Mouse (Mus musculus): ENCODE data around the gene Ltf. TPM values are rescaled to one million over a fixed set of nuclear protein-coding genes. Genes with fewer than 3 reads are reported as not detected.

Gene Ltf
- polyA plus RNA-seq, 1 experiment from 2014 or later: 0.41 TPM

GRCm38 (mm10) chr9:111009763-111010162 lies 9.3 kb upstream of the Ltf start:
- Histone ChIP-seq H3K36me3 (ENCODE audit: control insufficient read depth, insufficient read depth, low read length) (no peaks in the 10 kb centered on the region), H3K27me3 (ENCODE audit: control insufficient read depth, insufficient read depth, low read length) (no peaks in the 10 kb centered on the region), H3K9me3 (ENCODE audit: control insufficient read depth, low read length) (no peaks in the 10 kb centered on the region), H3K9ac (ENCODE audit: low read depth, low read length) (no peak overlapping the region), H3K27ac (ENCODE audit: low read depth, low read length) (no peak overlapping the region), H3K4me1 (ENCODE audit: control insufficient read depth, insufficient read depth, low read length) (no peaks in the 10 kb centered on the region), H3K4me3 (ENCODE audit: low read length) (no peak overlapping the region), H3K4me2 (replicated peaks; ENCODE audit: low read depth, low read length) (no peak overlapping the region)
- ATAC-seq (ENCODE audit: low FRiP score, low TSS enrichment): no peak
- 72% methylated on average over 3 of the region's 3 CpGs for WGBS

- Histone ChIP-seq H3K9me3 (ENCODE audit: control insufficient read depth, low read length) (no peaks in the 10 kb centered on the region), H3K36me3 (ENCODE audit: control insufficient read depth, insufficient read depth, low read length) (no peaks in the 10 kb centered on the region), H3K27ac (ENCODE audit: low read depth, low read length) (no peak overlapping the region), H3K4me2 (replicated peaks; ENCODE audit: low read depth, low read length) (no peak overlapping the region), H3K4me3 (ENCODE audit: low read length) (no peak overlapping the region), H3K4me1 (ENCODE audit: control insufficient read depth, insufficient read depth, low read length) (no peaks in the 10 kb centered on the region), H3K27me3 (ENCODE audit: control insufficient read depth, insufficient read depth, low read length) (no peaks in the 10 kb centered on the region), H3K9ac (ENCODE audit: low read depth, low read length) (no peak overlapping the region)
- WGBS: 66% methylated on average over 9 of the region's 9 CpGs
- no peak for ATAC-seq (ENCODE audit: low FRiP score, low TSS enrichment)
These were observed 7.5 kb upstream of the Ltf start for GRCm38 (mm10) chr9:111011550-111011949.

GRCm38 (mm10) chr9:111012041-111012440 lies 7.0 kb upstream of the Ltf start:
- H3K27ac ChIP-seq (ENCODE audit: low read depth, low read length): no peak overlapping the region
- H3K4me1 ChIP-seq (ENCODE audit: control insufficient read depth, insufficient read depth, low read length): no peaks in the 10 kb centered on the region
- no peaks in the 10 kb centered on the region for H3K36me3 ChIP-seq (ENCODE audit: control insufficient read depth, insufficient read depth, low read length)
- no peaks in the 10 kb centered on the region for H3K27me3 ChIP-seq (ENCODE audit: control insufficient read depth, insufficient read depth, low read length)
- no peak overlapping the region for H3K9ac ChIP-seq (ENCODE audit: low read depth, low read length)
- ATAC-seq (ENCODE audit: low FRiP score, low TSS enrichment): no peak
- no peaks in the 10 kb centered on the region for H3K9me3 ChIP-seq (ENCODE audit: control insufficient read depth, low read length)
- no peak overlapping the region for H3K4me2 ChIP-seq (replicated peaks; ENCODE audit: low read depth, low read length)
- no peak overlapping the region for H3K4me3 ChIP-seq (ENCODE audit: low read length)
- WGBS: 85% methylated on average over 3 of the region's 3 CpGs

DNA sequence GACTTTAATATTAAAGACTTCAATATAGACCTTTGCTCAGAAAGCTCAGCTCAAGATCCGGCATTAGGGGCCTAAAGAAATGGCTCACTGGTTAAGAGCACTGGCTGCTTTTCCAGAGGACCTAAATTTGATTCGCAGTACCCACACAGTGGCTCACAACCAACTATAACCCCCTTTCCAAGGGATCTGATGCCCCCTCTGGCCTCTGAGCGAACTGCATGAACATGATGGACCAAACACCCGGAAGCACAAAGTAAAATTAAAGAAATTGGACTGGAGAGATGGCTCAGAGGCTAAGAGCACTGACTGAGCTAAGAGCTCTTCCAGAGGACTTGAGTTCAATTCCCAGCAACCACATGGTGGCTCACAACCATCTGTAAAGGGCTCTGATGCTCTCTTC lies 3.4 kb upstream of the Ltf start:
- H3K4me1 ChIP-seq (ENCODE audit: control insufficient read depth, insufficient read depth, low read length): 0 out of 2 replicates have a peak, but pooled peaks cover 4% of the 10 kb centered on the region
- no peaks in the 10 kb centered on the region for H3K9me3 ChIP-seq (ENCODE audit: control insufficient read depth, low read length)
- no peak overlapping the region for H3K9ac ChIP-seq (ENCODE audit: low read depth, low read length)
- no peak overlapping the region for H3K27ac ChIP-seq (ENCODE audit: low read depth, low read length)
- 83% methylated on average over 4 of the region's 4 CpGs for WGBS
- H3K4me3 ChIP-seq (ENCODE audit: low read length): no peak overlapping the region
- H3K4me2 ChIP-seq (replicated peaks; ENCODE audit: low read depth, low read length): no peak overlapping the region
- H3K27me3 ChIP-seq (ENCODE audit: control insufficient read depth, insufficient read depth, low read length): no peaks in the 10 kb centered on the region
- no peak for ATAC-seq (ENCODE audit: low FRiP score, low TSS enrichment)
- no peaks in the 10 kb centered on the region for H3K36me3 ChIP-seq (ENCODE audit: control insufficient read depth, insufficient read depth, low read length)

DNA sequence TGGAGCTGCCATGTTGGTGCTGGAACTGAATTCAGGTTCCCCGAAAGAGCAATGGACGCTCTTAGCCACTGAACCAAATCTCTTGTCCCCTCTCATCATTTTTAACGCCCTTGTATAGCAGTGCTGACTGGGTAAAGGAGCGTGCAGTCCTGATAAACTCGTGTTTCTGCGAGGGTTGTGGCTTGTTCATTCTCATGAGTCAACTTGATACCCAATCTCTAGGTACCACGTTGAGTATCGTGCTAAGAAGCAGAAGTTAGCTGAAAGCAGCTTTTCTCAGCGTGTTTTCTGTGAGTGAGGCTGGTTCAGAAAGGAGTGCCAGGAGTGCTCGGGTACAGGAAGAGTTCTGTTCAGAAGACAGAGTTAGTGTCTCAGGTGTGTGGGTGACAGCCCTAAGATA lies 7.7 kb downstream of the Ltf start:
- Histone ChIP-seq H3K9ac (ENCODE audit: low read depth, low read length) (no peak overlapping the region), H3K4me1 (ENCODE audit: control insufficient read depth, insufficient read depth, low read length) (no peaks in the 10 kb centered on the region), H3K27ac (ENCODE audit: low read depth, low read length) (no peak overlapping the region), H3K4me2 (replicated peaks; ENCODE audit: low read depth, low read length) (no peak overlapping the region), H3K36me3 (ENCODE audit: control insufficient read depth, insufficient read depth, low read length) (no peaks in the 10 kb centered on the region), H3K4me3 (ENCODE audit: low read length) (no peak overlapping the region), H3K27me3 (ENCODE audit: control insufficient read depth, insufficient read depth, low read length) (no peaks in the 10 kb centered on the region), H3K9me3 (ENCODE audit: control insufficient read depth, low read length) (no peaks in the 10 kb centered on the region)
- WGBS: 89% methylated on average over 10 of the region's 10 CpGs
- ATAC-seq (ENCODE audit: low FRiP score, low TSS enrichment): no peak

GRCm38 (mm10) chr9:111033717-111034116 lies 14.6 kb downstream of the Ltf start:
- WGBS: 87% methylated on average over 4 of the region's 4 CpGs

GRCm38 (mm10) chr9:111039966-111040365 lies 20.9 kb downstream of the Ltf start:
- 80% methylated on average over 4 of the region's 4 CpGs for WGBS
- Histone ChIP-seq H3K27ac (ENCODE audit: low read depth, low read length) (no peak overlapping the region), H3K4me1 (ENCODE audit: control insufficient read depth, insufficient read depth, low read length) (no peaks in the 10 kb centered on the region), H3K27me3 (ENCODE audit: control insufficient read depth, insufficient read depth, low read length) (no peaks in the 10 kb centered on the region), H3K9ac (ENCODE audit: low read depth, low read length) (no peak overlapping the region), H3K4me3 (ENCODE audit: low read length) (no peak overlapping the region), H3K9me3 (ENCODE audit: control insufficient read depth, low read length) (no peaks in the 10 kb centered on the region), H3K36me3 (ENCODE audit: control insufficient read depth, insufficient read depth, low read length) (no peaks in the 10 kb centered on the region), H3K4me2 (replicated peaks; ENCODE audit: low read depth, low read length) (no peak overlapping the region)
- ATAC-seq (ENCODE audit: low FRiP score, low TSS enrichment): no peak

More at GRCm38 (mm10) chr9:111033717-111034116, 14.6 kb downstream of the Ltf start:
- Histone ChIP-seq H3K4me1 (ENCODE audit: control insufficient read depth, insufficient read depth, low read length) (no peaks in the 10 kb centered on the region), H3K36me3 (ENCODE audit: control insufficient read depth, insufficient read depth, low read length) (no peaks in the 10 kb centered on the region), H3K4me2 (replicated peaks; ENCODE audit: low read depth, low read length) (no peak overlapping the region), H3K27ac (ENCODE audit: low read depth, low read length) (no peak overlapping the region), H3K27me3 (ENCODE audit: control insufficient read depth, insufficient read depth, low read length) (no peaks in the 10 kb centered on the region), H3K4me3 (ENCODE audit: low read length) (no peak overlapping the region), H3K9ac (ENCODE audit: low read depth, low read length) (no peak overlapping the region), H3K9me3 (ENCODE audit: control insufficient read depth, low read length) (no peaks in the 10 kb centered on the region)
- no peak for ATAC-seq (ENCODE audit: low FRiP score, low TSS enrichment)

GRCm38 (mm10) chr9:111042266-111042665 lies 23.2 kb downstream of the Ltf start:
- 89% methylated on average over 5 of the region's 5 CpGs for WGBS
- no peak overlapping the region for H3K4me2 ChIP-seq (replicated peaks; ENCODE audit: low read depth, low read length)

DNA sequence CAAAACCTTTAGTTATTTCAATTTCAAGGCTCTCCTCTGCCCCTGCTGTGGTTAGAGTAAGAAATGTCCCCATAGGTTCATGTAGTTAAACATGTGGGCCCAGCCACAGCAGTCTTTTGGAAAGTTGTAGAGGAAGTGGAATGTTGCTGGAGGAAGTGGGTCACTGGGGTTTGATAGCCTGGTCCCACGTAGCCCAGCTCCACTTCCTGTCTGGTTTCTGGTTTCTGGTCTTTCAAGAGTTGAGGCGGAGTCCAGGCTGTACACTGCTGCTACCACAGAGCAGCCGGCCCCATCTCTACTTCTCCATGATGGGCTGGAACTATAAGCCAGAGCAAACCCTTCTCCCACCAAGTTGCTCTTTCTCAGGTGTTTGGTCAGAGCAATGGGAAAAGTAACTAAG lies 27.2 kb downstream of the Ltf start:
- Histone ChIP-seq H3K4me2 (replicated peaks; ENCODE audit: low read depth, low read length) (no peak overlapping the region), H3K4me3 (ENCODE audit: low read length) (no peak overlapping the region), H3K4me1 (ENCODE audit: control insufficient read depth, insufficient read depth, low read length) (no peaks in the 10 kb centered on the region), H3K36me3 (ENCODE audit: control insufficient read depth, insufficient read depth, low read length) (no peaks in the 10 kb centered on the region), H3K9ac (ENCODE audit: low read depth, low read length) (no peak overlapping the region), H3K27me3 (ENCODE audit: control insufficient read depth, insufficient read depth, low read length) (no peaks in the 10 kb centered on the region), H3K27ac (ENCODE audit: low read depth, low read length) (no peak overlapping the region), H3K9me3 (ENCODE audit: control insufficient read depth, low read length) (no peaks in the 10 kb centered on the region)
- ATAC-seq (ENCODE audit: low FRiP score, low TSS enrichment): no peak
- WGBS: 59% methylated on average over 3 of the region's 3 CpGs

More at GRCm38 (mm10) chr9:111042266-111042665, 23.2 kb downstream of the Ltf start:
- Histone ChIP-seq H3K4me3 (ENCODE audit: low read length) (no peak overlapping the region), H3K4me1 (ENCODE audit: control insufficient read depth, insufficient read depth, low read length) (no peaks in the 10 kb centered on the region), H3K27me3 (ENCODE audit: control insufficient read depth, insufficient read depth, low read length) (no peaks in the 10 kb centered on the region), H3K27ac (ENCODE audit: low read depth, low read length) (no peak overlapping the region), H3K9ac (ENCODE audit: low read depth, low read length) (no peak overlapping the region), H3K9me3 (ENCODE audit: control insufficient read depth, low read length) (no peaks in the 10 kb centered on the region), H3K36me3 (ENCODE audit: control insufficient read depth, insufficient read depth, low read length) (no peaks in the 10 kb centered on the region)
- no peak for ATAC-seq (ENCODE audit: low FRiP score, low TSS enrichment)

Measured in kidney, embryonic 14.5 days (tissue).